Mouse (Mus musculus): ENCODE data around the gene V1rd19. TPM values are rescaled to one million over a fixed set of nuclear protein-coding genes. Genes with fewer than 3 reads are reported as not detected.
"Not testable (repeated sequence)": the region's sequence is repeated elsewhere in the genome, so short reads cannot be mapped to it uniquely, and the experiment has no call there.

V1rd19 gene
- not detected in 2 replicates for polyA plus RNA-seq (2015; fragmentation: Nextera tagmentation; extraction: Ambion mirVana)

DNA sequence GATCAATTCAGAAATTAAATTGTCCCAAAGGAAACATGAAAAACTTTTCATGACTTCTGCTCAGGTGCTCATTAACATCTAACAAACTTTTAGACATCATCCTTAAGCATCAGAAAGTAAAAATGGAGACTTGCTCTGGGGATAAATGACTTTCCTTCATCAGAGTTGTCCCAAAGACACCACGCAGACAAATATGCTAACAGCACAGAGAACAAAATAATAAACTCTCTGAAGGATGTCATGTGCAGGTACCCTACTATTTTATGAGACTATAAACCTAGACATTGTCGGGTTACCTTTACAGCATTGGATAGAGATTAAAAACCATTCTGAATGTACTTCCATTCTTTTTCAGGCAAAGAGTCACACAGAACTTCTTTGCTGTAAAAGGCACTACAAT lies at the start of gene V1rd19:
Gene V1rd19 (plus strand): TSS at position 301 of the 400 bp plus-strand sequence.
- H3K4me1 ChIP-seq = no peaks in the 10 kb centered on the region
- H3K9ac ChIP-seq = no peak within 1 kb of the TSS
- no peak for ATAC-seq (ENCODE audit: insufficient number of reproducible peaks, low FRiP score, low TSS enrichment, low read depth)
- H3K36me3 ChIP-seq = no peaks in the 10 kb centered on the region
- no peak within 1 kb of the TSS for H3K4me2 ChIP-seq (replicated peaks)
- 54% methylated on average over 2 of the region's 2 CpGs for WGBS
- H3K27me3 ChIP-seq = no peaks in the 10 kb centered on the region
- H3K27ac ChIP-seq (replicated peaks) = no peak within 1 kb of the TSS
- no peak within 1 kb of the TSS for H3K4me3 ChIP-seq (replicated peaks)
- no peaks in the 10 kb centered on the region for H3K9me3 ChIP-seq (replicated peaks)

DNA sequence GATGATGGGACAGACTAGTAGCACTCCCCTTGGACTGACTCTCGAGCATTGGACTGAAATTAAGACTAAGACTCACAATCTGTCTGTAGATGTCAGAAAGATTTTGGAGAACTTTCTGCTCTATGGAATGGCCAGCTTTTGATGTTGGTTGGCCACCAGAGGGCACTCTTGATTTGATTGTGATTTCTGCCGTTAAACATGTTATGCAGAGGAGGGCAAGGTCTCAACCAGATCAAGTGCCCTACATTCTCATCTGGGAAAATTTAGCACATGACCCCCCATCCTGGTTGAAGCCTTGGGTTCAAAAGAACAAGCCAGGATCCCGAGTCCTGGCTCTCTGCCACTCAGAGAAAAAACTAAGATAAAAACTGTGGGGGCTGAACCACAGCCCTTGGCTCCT lies 33.4 kb upstream of the V1rd19 start:
- ATAC-seq (ENCODE audit: insufficient number of reproducible peaks, low FRiP score, low TSS enrichment, low read depth); H3K36me3 ChIP-seq; H3K27me3 ChIP-seq; H3K27ac ChIP-seq (replicated peaks); H3K4me2 ChIP-seq (replicated peaks); H3K9ac ChIP-seq; H3K4me3 ChIP-seq (replicated peaks); H3K4me1 ChIP-seq; H3K9me3 ChIP-seq (replicated peaks): not testable (repeated sequence)
- 57% methylated on average over 3 of the region's 3 CpGs for WGBS

DNA sequence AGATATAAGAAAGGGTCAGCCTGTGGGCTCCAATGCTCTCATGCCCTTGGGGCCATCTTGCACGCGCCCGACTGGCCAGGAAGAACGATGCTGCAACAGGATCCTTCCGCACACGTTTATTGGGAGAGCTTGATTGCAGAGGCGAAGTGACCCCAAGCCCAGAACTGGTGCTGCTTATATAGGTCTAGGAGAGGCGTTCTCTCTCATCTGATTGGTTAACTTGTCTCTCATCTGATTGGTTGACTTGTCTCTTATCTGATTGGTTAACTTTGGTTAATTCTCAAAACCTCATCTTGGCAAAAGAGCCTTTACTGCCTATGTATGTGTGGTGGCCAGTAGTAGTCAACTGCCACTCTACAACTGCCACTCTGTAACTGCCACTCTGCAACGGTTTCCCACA lies 27.2 kb upstream of the V1rd19 start, which contains the start of gene Vmn1r181:
Gene Vmn1r181 (plus strand): TSS at position 301 of the 400 bp plus-strand sequence.
- H3K9ac ChIP-seq; H3K27ac ChIP-seq (replicated peaks); ATAC-seq (ENCODE audit: insufficient number of reproducible peaks, low FRiP score, low TSS enrichment, low read depth); H3K36me3 ChIP-seq; H3K9me3 ChIP-seq (replicated peaks); H3K4me2 ChIP-seq (replicated peaks); H3K4me3 ChIP-seq (replicated peaks); H3K4me1 ChIP-seq; H3K27me3 ChIP-seq: not testable (repeated sequence)
- 75% methylated on average over 9 of the region's 9 CpGs for WGBS

DNA sequence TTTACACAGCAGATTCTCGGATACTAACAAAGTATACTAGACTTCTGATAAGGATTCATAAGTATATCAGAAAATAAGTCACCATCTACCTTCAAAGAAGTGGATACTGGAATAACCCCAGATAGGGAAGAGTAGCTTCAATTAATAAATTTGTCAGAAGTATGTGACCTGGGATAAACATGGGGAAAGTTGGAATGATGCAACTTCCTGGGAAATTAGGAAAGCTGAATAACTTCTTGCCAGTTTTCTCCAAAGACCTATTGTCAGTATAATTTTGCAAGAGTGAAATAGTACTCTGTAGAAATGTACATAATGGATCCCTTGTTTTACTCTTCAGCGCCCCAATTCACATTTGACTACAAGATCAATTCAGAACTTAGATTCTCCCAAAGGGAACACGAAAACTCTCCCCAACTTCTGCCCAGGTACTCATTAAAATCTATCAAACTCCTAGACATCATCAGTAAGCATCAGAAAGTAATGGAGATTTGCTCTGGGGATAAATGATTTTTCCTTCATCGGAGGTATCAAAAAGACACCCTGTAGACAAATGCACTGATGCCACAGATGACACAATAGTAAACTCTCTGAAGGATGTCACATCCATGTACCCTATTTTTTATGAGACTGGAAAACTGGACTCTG lies 51.3 kb downstream of the V1rd19 start, which contains the start of gene Vmn1r183:
Gene Vmn1r183 (plus strand): TSS at position 595 of the 645 bp plus-strand sequence.
- no peak within 1 kb of the TSS for H3K4me3 ChIP-seq (replicated peaks)
- no peak within 1 kb of the TSS for H3K9ac ChIP-seq
- 74% methylated on average over 4 of the region's 4 CpGs for WGBS
- H3K36me3 ChIP-seq = no peaks in the 10 kb centered on the region
- H3K4me2 ChIP-seq (replicated peaks) = no peak within 1 kb of the TSS
- no peaks in the 10 kb centered on the region for H3K4me1 ChIP-seq
- no peaks in the 10 kb centered on the region for H3K27me3 ChIP-seq
- H3K27ac ChIP-seq (replicated peaks) = no peak within 1 kb of the TSS
- ATAC-seq (ENCODE audit: insufficient number of reproducible peaks, low FRiP score, low TSS enrichment, low read depth) = no peak
- no peaks in the 10 kb centered on the region for H3K9me3 ChIP-seq (replicated peaks)

Other genes with a start within 250 kb of the V1rd19 start
- gene Vmn1r174, start 249.4 kb upstream of the V1rd19 start, polyA plus RNA-seq (2015; fragmentation: Nextera tagmentation; extraction: Ambion mirVana) = not detected in 2 replicates
- gene Vmn1r175, start 191.0 kb upstream of the V1rd19 start, polyA plus RNA-seq (2015; fragmentation: Nextera tagmentation; extraction: Ambion mirVana) = not detected in 2 replicates
- gene Vmn1r176, start 164.3 kb upstream of the V1rd19 start, polyA plus RNA-seq (2015; fragmentation: Nextera tagmentation; extraction: Ambion mirVana) = 0.12 TPM in 1 of 2 replicates, not detected in the other
- not detected in 2 replicates for gene Vmn1r177, start 135.2 kb upstream of the V1rd19 start, polyA plus RNA-seq (2015; fragmentation: Nextera tagmentation; extraction: Ambion mirVana)
- gene Vmn1r178, start 109.7 kb upstream of the V1rd19 start, polyA plus RNA-seq (2015; fragmentation: Nextera tagmentation; extraction: Ambion mirVana) = 0.11 TPM in 1 of 2 replicates, not detected in the other
- not detected in 2 replicates for gene Vmn1r179, start 74.7 kb upstream of the V1rd19 start, polyA plus RNA-seq (2015; fragmentation: Nextera tagmentation; extraction: Ambion mirVana)
- not detected in 2 replicates for gene Vmn1r180, start 51.1 kb upstream of the V1rd19 start, polyA plus RNA-seq (2015; fragmentation: Nextera tagmentation; extraction: Ambion mirVana)
- not detected in 2 replicates for gene Vmn1r181, start 27.1 kb upstream of the V1rd19 start, polyA plus RNA-seq (2015; fragmentation: Nextera tagmentation; extraction: Ambion mirVana)
- gene Vmn1r183, start 51.6 kb downstream of the V1rd19 start, polyA plus RNA-seq (2015; fragmentation: Nextera tagmentation; extraction: Ambion mirVana) = 0.01 TPM in 1 of 2 replicates, not detected in the other
- gene Zfp180, start 80.2 kb downstream of the V1rd19 start, polyA plus RNA-seq (2015; fragmentation: Nextera tagmentation; extraction: Ambion mirVana) = 19.4 and 20.3 TPM in 2 replicates
- gene Zfp112, start 110.6 kb downstream of the V1rd19 start, polyA plus RNA-seq (2015; fragmentation: Nextera tagmentation; extraction: Ambion mirVana) = 9.8 and 9.9 TPM in 2 replicates
- 20.7 and 21.0 TPM in 2 replicates for gene Zfp235, start 132.5 kb downstream of the V1rd19 start, polyA plus RNA-seq (2015; fragmentation: Nextera tagmentation; extraction: Ambion mirVana)
- gene Zfp114, start 173.4 kb downstream of the V1rd19 start, polyA plus RNA-seq (2015; fragmentation: Nextera tagmentation; extraction: Ambion mirVana) = 6.4 and 6.5 TPM in 2 replicates
- 10.8 and 11.4 TPM in 2 replicates for gene Zfp111, start 209.8 kb downstream of the V1rd19 start, polyA plus RNA-seq (2015; fragmentation: Nextera tagmentation; extraction: Ambion mirVana)
- gene Zfp109, start 235.9 kb downstream of the V1rd19 start, polyA plus RNA-seq (2015; fragmentation: Nextera tagmentation; extraction: Ambion mirVana) = 4.3 and 5.3 TPM in 2 replicates